Comparison of ENCODE assay signal across 14 mouse cellular contexts in genomic region chr11:5716938-5717705, GRCm38 (mm10). TPM values are rescaled to one million over a fixed set of nuclear protein-coding genes. Genes with fewer than 3 reads are reported as not detected.
DNase-seq lines count a peak whose midpoint lies in the region; TF ChIP-seq lines count a peak whose summit lies in the region.
"Had no signal": no experiment of that assay in that cellular context is flagged by ENCODE, and none has a peak within 500 bp of the region (broad histone marks: within the 10 kb centered on the region; RNA-seq: fewer than 3 reads in every experiment).

No protein-coding gene starts in this region.

- no peak for TF ChIP-seq POLR2A in lung, adult 2 months (IDR thresholded peaks at IDR 0.05; ENCODE audit: borderline replicate concordance, extremely low read depth, low read depth, low read length)

- no peak for TF ChIP-seq CTCF in lung, adult 2 months (IDR thresholded peaks at IDR 0.05; ENCODE audit: insufficient read depth, low read length)

- H3K4me1 ChIP-seq in lung, adult 2 months (ENCODE audit: control insufficient read depth, insufficient read depth, low read length) = no peaks in the 10 kb centered on the region
- H3K4me1 ChIP-seq: midbrain, embryonic 10.5 days had no signal

- WGBS in lung, adult 2 months = 79% methylated on average over 34 of the region's 34 CpGs

- DNase-seq in lung, adult 18-20 months = peak; percentile 27 to 43
- DNase-seq in lung, adult 2 months = no peak
- DNase-seq in MN1 (ENCODE audit: low spot score) = peak; percentile 5
- DNase-seq in heart, adult 9 months (ENCODE audit: low spot score in 2 of 2) = peak; percentile 57 to 72
- DNase-seq in lung, postnatal 10 days = peak; percentile 84
- DNase-seq in thymus, postnatal 4 days = no peak
- no peak for DNase-seq in layer of hippocampus, postnatal 36 days
- no peak for DNase-seq in right cerebral cortex, postnatal 36 days (ENCODE audit: low spot score in 2 of 2)
- DNase-seq: cerebellum, adult 18-20 months; forebrain, postnatal 0 days; gastrocnemius, postnatal 25 days; kidney, postnatal 10 days; right cerebral cortex, adult 18-20 months had no signal

- H3K4me3 ChIP-seq in lung, adult 2 months (replicated peaks; ENCODE audit: extremely low read depth, low read depth, low read length) = no peak overlapping the region
- H3K4me3 ChIP-seq: midbrain, embryonic 10.5 days had no signal

RNA-seq across cellular contexts. Expression of gene Mrps24, which starts 1.6 kb away (rescaled TPM):
- polyA plus RNA-seq in lung, adult 2 months (2012; rRNA removed) = 130 and 199 TPM in 2 replicates
- 10 to 100 TPM; 67.6 to 72.2 TPM for total RNA-seq in layer of hippocampus, postnatal 36 days (2021)

RNA-seq across cellular contexts. Expression of gene Urgcp, which starts 45.1 kb away (rescaled TPM):
- 21.5 and 21.9 TPM in 2 replicates for polyA plus RNA-seq in lung, adult 2 months (2012; rRNA removed)
- 10 to 100 TPM; 63.9 to 73.3 TPM for total RNA-seq in layer of hippocampus, postnatal 36 days (2021)

Comparison
In these comparisons a context has a peak if more than half of its experiments do, and no peak if none do; other contexts are left out.
1. DNase-seq: peak in lung, adult 18-20 months (2 of 2), MN1 (single experiment), heart, adult 9 months (2 of 2) and lung, postnatal 10 days (single experiment); none in lung, adult 2 months (single experiment), thymus, postnatal 4 days (single experiment), layer of hippocampus, postnatal 36 days (0 of 2) and right cerebral cortex, postnatal 36 days (0 of 2).